ENCODE assay signal across 9 mouse cellular contexts in genomic region chr4:151610266-151610665, GRCm38 (mm10).
DNase-seq lines count a peak whose midpoint lies in the region; ATAC-seq and TF ChIP-seq lines count a peak whose summit lies in the region.
"Had no signal": no experiment of that assay in that cellular context is flagged by ENCODE, and none has a peak within 500 bp of the region (broad histone marks: within the 10 kb centered on the region; RNA-seq: fewer than 3 reads in every experiment).

No protein-coding gene starts in this region.

- no peak overlapping the region for H3K9ac ChIP-seq in forebrain, postnatal 0 days
- no peak overlapping the region for H3K9ac ChIP-seq in forebrain, embryonic 16.5 days (replicated peaks; ENCODE audit: low read depth, low read length)

- no peak for ATAC-seq in forebrain, postnatal 0 days
- no peak for ATAC-seq in forebrain, embryonic 16.5 days
- ATAC-seq in megakaryocyte-erythroid progenitor cell, adult 5-6 weeks (replicated peaks; ENCODE audit: low FRiP score, low TSS enrichment, poor library complexity, severe bottlenecking) = peak; percentile 84

- H3K4me2 ChIP-seq in forebrain, postnatal 0 days (ENCODE audit: low read depth) = no peak overlapping the region
- H3K4me2 ChIP-seq in forebrain, embryonic 16.5 days (ENCODE audit: low read length) = no peak overlapping the region

- no peaks in the 10 kb centered on the region for H3K36me3 ChIP-seq in forebrain, postnatal 0 days (ENCODE audit: insufficient read depth)
- no peaks in the 10 kb centered on the region for H3K36me3 ChIP-seq in forebrain, embryonic 16.5 days (ENCODE audit: control insufficient read depth, insufficient read depth)
- no peaks in the 10 kb centered on the region for H3K36me3 ChIP-seq in testis, adult 2 months (ENCODE audit: control insufficient read depth, insufficient read depth, low read length)

- TF ChIP-seq POLR2A in testis, adult 2 months (IDR thresholded peaks at IDR 0.05; ENCODE audit: control insufficient read depth, low read depth, low read length) = no peak

- WGBS in forebrain, postnatal 0 days = 19% methylated on average over 8 of the region's 8 CpGs
- 18% methylated on average over 8 of the region's 8 CpGs for WGBS in forebrain, embryonic 16.5 days

- peak; percentile 78 for TF ChIP-seq CTCF in forebrain, postnatal 0 days (IDR thresholded peaks at IDR 0.05; ENCODE audit: low read depth)
- TF ChIP-seq CTCF in layer of hippocampus, adult 2 months (conservative IDR thresholded peaks at IDR 0.05) = peak; percentile 85
- peak; percentile 71; the same call in 1 of the 2 replicates for TF ChIP-seq CTCF in testis, adult 2 months (IDR thresholded peaks at IDR 0.05; ENCODE audit: control insufficient read depth, insufficient read depth, insufficient replicate concordance, low read depth, low read length)

- H3K27me3 ChIP-seq in forebrain, postnatal 0 days (ENCODE audit: insufficient read depth, low read length) = no peaks in the 10 kb centered on the region; the same call in 1 of the 2 replicates
- H3K27me3 ChIP-seq in forebrain, embryonic 16.5 days (replicated peaks; ENCODE audit: control insufficient read depth, insufficient read depth, low read length) = no peaks in the 10 kb centered on the region
- no peaks in the 10 kb centered on the region for H3K27me3 ChIP-seq in testis, adult 2 months (ENCODE audit: control insufficient read depth, insufficient read depth, low read length)
- H3K27me3 ChIP-seq: megakaryocyte, embryonic 14.5 days had no signal

- no peaks in the 10 kb centered on the region for H3K4me1 ChIP-seq in forebrain, postnatal 0 days (ENCODE audit: insufficient read depth)
- H3K4me1 ChIP-seq in forebrain, embryonic 16.5 days (replicated peaks; ENCODE audit: control insufficient read depth, insufficient read depth, low read length) = no peaks in the 10 kb centered on the region
- no peaks in the 10 kb centered on the region; the same call in none of the 2 replicates for H3K4me1 ChIP-seq in testis, adult 2 months (ENCODE audit: control insufficient read depth, insufficient read depth, low read length)

- no peaks in the 10 kb centered on the region for H3K9me3 ChIP-seq in forebrain, postnatal 0 days (ENCODE audit: low read length)
- peaks cover 9% of the 10 kb centered on the region for H3K9me3 ChIP-seq in forebrain, embryonic 16.5 days (ENCODE audit: control insufficient read depth, low read length)

- peak; percentile 61 for DNase-seq in forebrain, postnatal 0 days
- DNase-seq in ES-CJ7 (ENCODE audit: low read depth, low spot score) = peak; percentile 46
- peak; percentile 23 for DNase-seq in cerebellum, adult 11-12 months
- peak; percentile 70 for DNase-seq in gastrocnemius, postnatal 10 days
- DNase-seq in layer of hippocampus, adult 2 months (ENCODE audit: low spot score in 2 of 2) = peak in 1 of 2 experiments; percentile 51

- no peak overlapping the region for H3K4me3 ChIP-seq in forebrain, postnatal 0 days (ENCODE audit: low read depth, low read length)
- no peak overlapping the region for H3K4me3 ChIP-seq in forebrain, embryonic 16.5 days (replicated peaks; ENCODE audit: low read length)
- no peak overlapping the region for H3K4me3 ChIP-seq in layer of hippocampus, adult 2 months
- no peak overlapping the region for H3K4me3 ChIP-seq in testis, adult 2 months (ENCODE audit: control insufficient read depth, low read depth, low read length)
- H3K4me3 ChIP-seq: megakaryocyte, embryonic 14.5 days had no signal

- H3K27ac ChIP-seq in forebrain, postnatal 0 days (ENCODE audit: low read depth, low read length) = no peak overlapping the region
- no peak overlapping the region for H3K27ac ChIP-seq in forebrain, embryonic 16.5 days (ENCODE audit: low read length)
- H3K27ac ChIP-seq in layer of hippocampus, adult 2 months = no peak overlapping the region
- no peak overlapping the region for H3K27ac ChIP-seq in testis, adult 2 months (ENCODE audit: control insufficient read depth, insufficient read depth, low read depth, low read length)
